Mouse (Mus musculus) lung, postnatal 14 days (tissue): ENCODE measurements around the gene Olfr1195.
"Not testable (repeated sequence)": the region's sequence is repeated elsewhere in the genome, so short reads cannot be mapped to it uniquely, and the experiment has no call there.

Experiments
- DNase-seq: peaks from one replicate; pipeline ENCODE4 v3.0.0; 2021

Olfr1195 gene

DNA sequence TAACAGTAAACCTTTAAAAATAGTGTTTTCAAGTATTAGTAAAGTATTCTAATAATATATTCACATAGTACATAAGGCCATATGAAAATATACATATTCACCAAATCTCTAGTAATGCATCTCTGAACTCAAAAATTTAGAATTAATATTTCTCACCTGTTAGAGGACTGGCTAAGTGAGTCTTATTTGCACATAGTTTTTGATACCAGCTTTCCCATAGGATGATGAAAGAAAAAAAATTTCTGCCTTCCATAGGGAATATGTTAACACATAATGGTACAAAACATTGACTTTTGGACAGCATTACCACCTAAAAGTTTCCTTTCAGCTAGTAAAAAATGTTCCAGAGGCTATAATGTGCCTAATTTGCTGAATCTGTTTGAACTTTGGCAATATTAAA lies at the start of gene Olfr1195:
Olfr1195 (minus strand) TSS at position 101 of the 400 bp plus-strand sequence.
- DNase-seq = no peak

DNA sequence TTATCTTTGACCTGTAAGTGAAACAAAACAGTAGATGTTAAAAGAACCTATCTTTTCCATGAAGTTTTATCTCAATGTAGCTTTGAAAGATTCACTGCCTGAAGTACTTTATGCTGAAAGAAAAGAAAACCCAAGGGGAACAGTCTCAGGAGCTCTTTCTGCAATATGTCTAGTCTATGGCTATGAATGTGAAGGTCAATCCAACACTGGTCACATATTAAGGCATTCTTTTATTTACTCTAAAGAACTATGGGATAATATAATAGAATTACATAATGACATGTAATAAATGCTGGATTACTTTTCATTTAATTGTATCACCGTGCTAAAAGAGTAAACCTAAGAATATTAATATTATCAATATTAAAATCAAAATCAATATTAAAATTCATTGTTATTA lies 43.3 kb upstream of the Olfr1195 start, which contains the start of gene Olfr1197:
Olfr1197 (minus strand) TSS at position 101 of the 400 bp plus-strand sequence.
- no peak for DNase-seq

DNA sequence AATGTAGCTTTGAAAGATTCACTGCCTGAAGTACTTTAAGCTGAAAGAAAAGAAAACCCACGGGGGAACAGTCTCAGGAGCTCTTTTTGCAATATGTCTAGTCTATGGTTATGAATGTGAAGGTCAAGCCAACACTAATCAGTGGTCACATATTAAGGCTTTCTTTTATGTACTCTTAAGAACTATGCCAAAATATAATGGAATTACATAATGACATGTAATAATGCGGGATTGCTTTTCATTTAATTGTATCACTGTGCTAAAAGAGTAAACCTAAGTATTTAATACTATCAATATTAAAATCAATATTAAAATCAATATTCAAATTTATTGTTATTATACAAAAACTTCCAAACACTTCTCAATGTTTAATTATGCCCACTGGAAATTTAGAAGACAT lies 15.5 kb upstream of the Olfr1195 start, which contains the start of gene Olfr1196:
Olfr1196 (minus strand) TSS at position 101 of the 400 bp plus-strand sequence.
- no peak for DNase-seq

DNA sequence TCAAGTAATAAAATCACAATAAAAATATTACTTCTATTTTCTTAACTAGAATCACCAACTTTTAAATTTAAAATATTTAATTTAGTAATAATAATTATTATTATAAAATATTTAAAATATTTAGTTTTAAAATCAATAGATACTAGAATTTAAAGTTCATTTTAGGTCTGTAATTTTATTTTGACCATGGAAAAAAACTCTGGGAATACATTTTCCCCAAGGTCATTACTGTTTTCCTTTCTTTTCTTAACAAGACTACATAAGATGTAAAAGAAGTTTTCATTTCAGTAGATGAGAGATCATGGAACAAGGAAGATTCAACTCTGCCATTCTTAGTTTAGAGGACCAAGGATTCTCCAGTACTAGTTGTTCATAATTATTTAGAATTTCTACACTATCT lies 13.7 kb downstream of the Olfr1195 start, which contains the start of gene Olfr1193:
Olfr1193 (plus strand) TSS at position 301 of the 400 bp plus-strand sequence.
- not testable (repeated sequence) for DNase-seq

DNA sequence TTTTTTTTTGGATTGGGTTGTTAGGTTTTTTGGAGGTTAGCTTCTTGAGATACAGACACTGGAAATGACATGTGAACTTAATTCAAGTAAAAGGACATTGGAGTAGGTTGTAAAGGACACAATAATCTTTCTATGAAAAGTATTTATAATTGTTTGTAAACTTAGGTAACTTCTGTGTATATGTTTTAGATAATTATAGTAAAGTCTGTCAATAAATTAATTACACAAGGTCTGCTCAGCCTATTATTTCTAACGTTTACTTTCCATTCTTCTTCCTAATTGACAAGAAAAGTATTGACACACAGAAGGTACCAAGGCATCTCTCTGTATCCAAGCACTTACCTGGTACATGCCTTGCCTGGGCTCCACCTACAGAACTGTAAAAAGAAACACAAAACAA lies 40.8 kb downstream of the Olfr1195 start, which contains the start of gene Olfr1192-ps1:
Olfr1192-ps1 (plus strand) TSS at position 301 of the 400 bp plus-strand sequence.
- DNase-seq = no peak

DNA sequence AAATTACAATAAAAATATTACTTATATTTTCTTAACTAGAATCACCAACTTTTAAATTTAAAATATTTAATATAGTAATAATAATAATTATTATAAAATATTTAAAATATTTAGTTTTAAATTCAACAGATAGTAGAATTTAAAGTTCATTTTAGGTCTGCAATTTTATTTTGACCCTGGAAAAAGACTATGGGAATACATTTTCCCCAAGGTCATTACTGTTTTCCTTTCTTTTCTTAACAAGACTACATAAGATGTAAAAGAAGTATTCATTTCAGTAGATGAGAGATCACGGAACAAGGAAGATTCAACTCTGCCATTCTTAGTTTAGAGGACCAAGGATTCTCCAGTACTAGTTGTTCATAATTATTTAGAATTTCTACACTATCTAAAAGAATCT lies 48.7 kb downstream of the Olfr1195 start, which contains the start of gene Olfr1191-ps1:
Olfr1191-ps1 (plus strand) TSS at position 301 of the 400 bp plus-strand sequence.
- not testable (repeated sequence) for DNase-seq
